1 mouse cellular context compared by ENCODE assay signal in the genomic region with DNA sequence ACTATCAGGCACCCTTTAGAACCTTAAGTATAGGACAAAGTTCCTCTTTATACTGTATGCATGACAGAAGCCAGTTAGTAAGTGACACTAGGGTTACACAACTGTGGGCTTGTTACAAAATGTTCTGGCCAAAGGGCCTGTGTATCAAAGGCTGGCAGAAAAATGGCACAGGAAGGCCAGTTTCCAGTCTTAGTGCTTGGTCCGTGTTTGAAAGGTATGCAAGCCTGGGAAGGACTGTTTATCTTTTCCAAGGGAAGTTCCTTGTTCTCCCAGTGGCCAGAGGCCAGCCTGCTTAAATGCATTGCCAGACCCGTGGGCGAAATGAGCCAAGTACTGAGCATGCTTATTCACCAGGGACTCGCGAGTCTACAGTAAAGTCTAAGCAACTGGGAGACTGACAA.
TF ChIP-seq lines count a peak whose summit lies in the region.

No protein-coding gene starts in this region.

TF ChIP-seq in ES-E14, 5 proteins besides CTCF, POLR2A, EP300 and RAD21 (continued from another document):
- TF ChIP-seq CHD2 (IDR thresholded peaks at IDR 0.05; ENCODE audit: low read depth, low read length), result no peak
